Mouse (Mus musculus): Measurements from ENCODE around the gene Prex1. TPM values are rescaled to one million over a fixed set of nuclear protein-coding genes. Genes with fewer than 3 reads are reported as not detected.

Gene Prex1
- polyA plus RNA-seq, 1 experiment from 2014 or later, result 11.3 TPM

DNA sequence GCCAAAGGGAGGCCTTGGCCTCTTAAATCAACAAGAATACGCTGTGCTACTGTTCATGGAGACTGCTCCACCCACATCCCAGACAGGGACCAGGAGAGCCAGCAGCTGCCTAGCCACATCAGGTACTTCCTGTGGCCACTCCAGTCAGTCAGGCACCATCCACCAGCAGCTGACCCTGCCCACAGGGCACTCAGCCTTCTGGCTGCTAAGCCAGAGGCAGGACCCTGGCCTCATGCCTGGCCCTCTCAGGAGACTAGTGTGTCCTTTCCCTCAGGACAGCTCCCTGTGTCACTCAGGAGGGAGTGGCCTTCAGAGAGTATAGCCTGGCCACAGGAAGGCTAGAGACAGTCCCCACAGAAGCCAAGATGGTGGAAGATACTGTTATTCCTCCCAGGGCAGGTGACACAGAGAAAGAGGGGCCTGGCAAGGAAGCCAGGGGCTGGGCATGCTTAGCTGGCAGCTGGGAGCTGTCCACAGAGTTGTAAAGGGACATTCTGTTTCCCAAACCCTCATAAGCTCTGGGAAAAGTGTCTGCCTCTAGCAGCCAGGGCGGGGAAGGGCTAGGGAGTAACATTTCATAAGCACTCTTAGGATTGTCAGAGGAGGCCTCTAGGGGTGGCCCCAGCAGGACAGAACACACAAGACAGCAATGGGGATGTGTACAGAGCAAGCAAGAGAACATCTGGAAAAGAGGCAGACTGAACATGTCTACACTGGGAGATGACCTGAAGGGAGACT is 98.1 kb downstream of the Prex1 start:
- 0 out of 2 replicates have a peak, but pooled peaks cover 7% of the 10 kb centered on the region for H3K4me1 ChIP-seq (replicated peaks; ENCODE audit: control insufficient read depth, insufficient read depth, low read length)
- no peak overlapping the region for H3K27ac ChIP-seq (ENCODE audit: low read depth)
- no peak for ATAC-seq (replicated peaks; ENCODE audit: low FRiP score, low TSS enrichment, low read depth)

DNA sequence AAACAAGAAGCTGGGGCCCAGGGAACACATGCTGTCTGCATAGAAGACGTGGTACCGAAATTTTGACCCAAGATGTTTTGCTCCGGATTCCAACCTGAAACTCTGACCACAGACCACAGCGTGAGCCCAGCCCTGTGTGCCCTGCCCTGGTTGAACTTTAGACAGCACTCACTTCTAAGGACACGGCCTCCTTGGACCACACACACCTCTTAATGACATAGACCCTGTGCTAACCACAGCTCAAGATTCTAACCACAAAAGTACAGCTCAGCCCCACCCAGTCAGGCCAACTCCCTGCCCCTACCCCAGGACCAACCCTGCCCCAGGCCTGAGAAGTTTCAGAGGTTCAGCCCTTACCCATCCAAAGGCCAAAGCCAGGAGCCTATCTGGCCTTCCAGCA is 103.4 kb downstream of the Prex1 start:
- no peaks in the 10 kb centered on the region for H3K27me3 ChIP-seq (replicated peaks; ENCODE audit: control insufficient read depth, insufficient read depth, low read length)
- no peak overlapping the region for H3K4me3 ChIP-seq (ENCODE audit: low read depth, low read length)
- no peaks in the 10 kb centered on the region; the same call in 1 of the 2 replicates for H3K4me1 ChIP-seq (replicated peaks; ENCODE audit: control insufficient read depth, insufficient read depth, low read length)
- DNase-seq (ENCODE audit: low spot score), result no peak
- H3K27ac ChIP-seq (ENCODE audit: low read depth), result no peak overlapping the region
- no peaks in the 10 kb centered on the region for H3K36me3 ChIP-seq (ENCODE audit: control insufficient read depth, insufficient read depth, low read length)
- no peak overlapping the region for H3K4me2 ChIP-seq (ENCODE audit: low read length)
- no peaks in the 10 kb centered on the region for H3K9me3 ChIP-seq (ENCODE audit: control insufficient read depth, low read length)
- ATAC-seq (replicated peaks; ENCODE audit: low FRiP score, low TSS enrichment, low read depth), result no peak
- no peak overlapping the region for H3K9ac ChIP-seq (ENCODE audit: low read length)
- WGBS, result 87% methylated on average over 5 of the region's 5 CpGs

More for the DNA sequence above, 98.1 kb downstream of the Prex1 start:
- H3K4me2 ChIP-seq (ENCODE audit: low read length), result no peak overlapping the region
- DNase-seq (ENCODE audit: low spot score), result no peak
- H3K36me3 ChIP-seq (ENCODE audit: control insufficient read depth, insufficient read depth, low read length), result no peaks in the 10 kb centered on the region
- H3K9ac ChIP-seq (ENCODE audit: low read length), result no peak overlapping the region
- H3K9me3 ChIP-seq (ENCODE audit: control insufficient read depth, low read length), result no peaks in the 10 kb centered on the region
- WGBS, result 66% methylated on average over 2 of the region's 2 CpGs
- H3K27me3 ChIP-seq (replicated peaks; ENCODE audit: control insufficient read depth, insufficient read depth, low read length), result no peaks in the 10 kb centered on the region
- no peak overlapping the region for H3K4me3 ChIP-seq (ENCODE audit: low read depth, low read length)

- no peak overlapping the region for H3K4me3 ChIP-seq (ENCODE audit: low read depth, low read length)
- 41% methylated on average over 8 of the region's 8 CpGs for WGBS
- H3K27me3 ChIP-seq (replicated peaks; ENCODE audit: control insufficient read depth, insufficient read depth, low read length), result no peaks in the 10 kb centered on the region
- no peak for DNase-seq (ENCODE audit: low spot score)
- H3K4me2 ChIP-seq (ENCODE audit: low read length), result no peak overlapping the region
- H3K9ac ChIP-seq (ENCODE audit: low read length), result no peak overlapping the region
- no peaks in the 10 kb centered on the region; the same call in 1 of the 2 replicates for H3K4me1 ChIP-seq (replicated peaks; ENCODE audit: control insufficient read depth, insufficient read depth, low read length)
- no peaks in the 10 kb centered on the region for H3K36me3 ChIP-seq (ENCODE audit: control insufficient read depth, insufficient read depth, low read length)
- ATAC-seq (replicated peaks; ENCODE audit: low FRiP score, low TSS enrichment, low read depth), result no peak
- no peaks in the 10 kb centered on the region for H3K9me3 ChIP-seq (ENCODE audit: control insufficient read depth, low read length)
- 0 out of 2 replicates have a peak overlapping the region, but pooled peaks have one; percentile 11 for H3K27ac ChIP-seq (ENCODE audit: low read depth)
Measured at GRCm38 (mm10) chr2:166608509-166608908, 105.1 kb downstream of the Prex1 start.

DNA sequence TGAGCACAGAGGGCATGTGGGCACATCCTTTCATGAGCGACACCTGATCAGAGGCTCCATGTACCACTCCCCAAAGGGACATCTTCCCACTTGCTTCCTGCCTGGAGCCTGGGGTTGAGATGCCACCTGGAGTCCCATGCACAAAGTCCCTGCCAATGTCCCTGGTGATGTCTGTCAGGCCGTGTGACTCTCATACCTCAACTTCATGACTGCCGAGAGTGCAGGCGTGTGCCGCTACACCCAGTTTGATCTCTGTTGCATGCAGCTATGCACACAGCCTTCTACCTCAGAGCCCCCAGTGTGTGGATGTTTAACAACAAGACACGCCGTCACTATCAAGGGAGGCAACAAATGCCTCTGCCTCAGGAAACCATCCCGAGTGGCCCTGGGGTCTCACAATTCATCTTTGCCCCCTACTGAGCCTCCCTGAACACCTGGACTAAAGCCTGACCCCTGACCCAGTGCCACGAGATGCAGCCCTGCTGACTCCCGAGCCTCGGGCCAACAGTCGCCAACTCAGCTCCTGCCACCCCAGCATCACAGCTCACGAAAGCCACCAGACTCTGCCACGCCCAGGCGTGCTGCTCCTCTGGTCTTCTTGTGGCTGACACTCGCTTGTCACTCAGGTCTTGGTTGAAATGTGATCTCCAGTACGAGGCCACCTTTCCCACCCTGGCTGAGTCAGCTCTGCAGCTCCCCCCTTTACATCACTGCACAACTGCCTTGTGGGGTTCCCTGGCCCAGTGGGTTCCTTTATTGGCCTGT is 107.0 kb downstream of the Prex1 start:
- no peak overlapping the region for H3K27ac ChIP-seq (ENCODE audit: low read depth)
- no peaks in the 10 kb centered on the region for H3K9me3 ChIP-seq (ENCODE audit: control insufficient read depth, low read length)
- no peak overlapping the region for H3K4me2 ChIP-seq (ENCODE audit: low read length)
- H3K9ac ChIP-seq (ENCODE audit: low read length), result no peak overlapping the region
- no peak for DNase-seq (ENCODE audit: low spot score)
- WGBS, result 78% methylated on average over 17 of the region's 17 CpGs
- H3K4me3 ChIP-seq (ENCODE audit: low read depth, low read length), result no peak overlapping the region
- H3K36me3 ChIP-seq (ENCODE audit: control insufficient read depth, insufficient read depth, low read length), result no peaks in the 10 kb centered on the region
- H3K27me3 ChIP-seq (replicated peaks; ENCODE audit: control insufficient read depth, insufficient read depth, low read length), result no peaks in the 10 kb centered on the region
- H3K4me1 ChIP-seq (replicated peaks; ENCODE audit: control insufficient read depth, insufficient read depth, low read length), result no peaks in the 10 kb centered on the region; the same call in 1 of the 2 replicates
- no peak for ATAC-seq (replicated peaks; ENCODE audit: low FRiP score, low TSS enrichment, low read depth)

GRCm38 (mm10) chr2:166606053-166606452 is 107.6 kb downstream of the Prex1 start:
- ATAC-seq (replicated peaks; ENCODE audit: low FRiP score, low TSS enrichment, low read depth) (no peak), DNase-seq (ENCODE audit: low spot score) (no peak)
- no peaks in the 10 kb centered on the region for H3K27me3 ChIP-seq (replicated peaks; ENCODE audit: control insufficient read depth, insufficient read depth, low read length)
- H3K4me1 ChIP-seq (replicated peaks; ENCODE audit: control insufficient read depth, insufficient read depth, low read length), result no peaks in the 10 kb centered on the region; the same call in 1 of the 2 replicates
- H3K27ac ChIP-seq (ENCODE audit: low read depth), result no peak overlapping the region
- H3K9me3 ChIP-seq (ENCODE audit: control insufficient read depth, low read length), result no peaks in the 10 kb centered on the region
- H3K9ac ChIP-seq (ENCODE audit: low read length), result no peak overlapping the region
- H3K4me3 ChIP-seq (ENCODE audit: low read depth, low read length), result no peak overlapping the region
- H3K36me3 ChIP-seq (ENCODE audit: control insufficient read depth, insufficient read depth, low read length), result no peaks in the 10 kb centered on the region
- H3K4me2 ChIP-seq (ENCODE audit: low read length), result no peak overlapping the region
- WGBS, result 66% methylated on average over 6 of the region's 6 CpGs

GRCm38 (mm10) chr2:166605164-166605831 is 108.3 kb downstream of the Prex1 start:
- DNase-seq (ENCODE audit: low spot score), result no peak

GRCm38 (mm10) chr2:166602948-166603347 is 110.7 kb downstream of the Prex1 start:
- ATAC-seq (replicated peaks; ENCODE audit: low FRiP score, low TSS enrichment, low read depth) (no peak), DNase-seq (ENCODE audit: low spot score) (no peak)
- Histone ChIP-seq H3K4me3 (ENCODE audit: low read depth, low read length) (no peak overlapping the region), H3K4me1 (replicated peaks; ENCODE audit: control insufficient read depth, insufficient read depth, low read length) (no peaks in the 10 kb centered on the region), H3K9me3 (ENCODE audit: control insufficient read depth, low read length) (no peaks in the 10 kb centered on the region), H3K9ac (ENCODE audit: low read length) (no peak overlapping the region), H3K36me3 (ENCODE audit: control insufficient read depth, insufficient read depth, low read length) (no peaks in the 10 kb centered on the region), H3K27me3 (replicated peaks; ENCODE audit: control insufficient read depth, insufficient read depth, low read length) (no peaks in the 10 kb centered on the region), H3K4me2 (ENCODE audit: low read length) (no peak overlapping the region), H3K27ac (ENCODE audit: low read depth) (no peak overlapping the region)
- WGBS, result 90% methylated on average over 3 of the region's 3 CpGs

More at GRCm38 (mm10) chr2:166605164-166605831, 108.3 kb downstream of the Prex1 start:
- Histone ChIP-seq H3K4me2 (ENCODE audit: low read length) (no peak overlapping the region), H3K27ac (ENCODE audit: low read depth) (no peak overlapping the region), H3K9ac (ENCODE audit: low read length) (no peak overlapping the region), H3K9me3 (ENCODE audit: control insufficient read depth, low read length) (no peaks in the 10 kb centered on the region), H3K4me3 (ENCODE audit: low read depth, low read length) (no peak overlapping the region), H3K36me3 (ENCODE audit: control insufficient read depth, insufficient read depth, low read length) (no peaks in the 10 kb centered on the region), H3K27me3 (replicated peaks; ENCODE audit: control insufficient read depth, insufficient read depth, low read length) (no peaks in the 10 kb centered on the region), H3K4me1 (replicated peaks; ENCODE audit: control insufficient read depth, insufficient read depth, low read length) (no peaks in the 10 kb centered on the region; the same call in 1 of the 2 replicates)
- 74% methylated on average over 12 of the region's 12 CpGs for WGBS
- ATAC-seq (replicated peaks; ENCODE audit: low FRiP score, low TSS enrichment, low read depth), result no peak

DNA sequence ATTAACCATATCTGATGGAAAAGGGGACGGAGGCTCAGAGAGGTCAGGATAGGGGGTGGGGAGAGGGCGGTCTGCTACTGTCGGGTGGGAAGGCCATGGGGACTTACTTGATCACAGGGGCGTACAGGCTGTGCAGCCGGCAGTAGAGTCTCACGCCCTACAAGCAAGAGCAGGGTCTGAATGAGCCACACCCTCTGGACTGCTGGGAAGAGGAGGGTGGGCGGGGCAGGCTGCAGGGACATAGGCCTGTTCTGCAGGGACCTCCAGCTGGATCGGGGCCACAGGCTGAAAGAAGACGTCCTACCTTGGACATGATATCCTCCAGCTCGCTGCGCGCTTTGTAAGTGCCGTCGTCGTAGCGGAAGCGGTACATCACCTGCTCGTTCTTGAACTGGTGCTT is 112.2 kb downstream of the Prex1 start:
- Histone ChIP-seq H3K4me2 (ENCODE audit: low read length) (no peak overlapping the region), H3K9me3 (ENCODE audit: control insufficient read depth, low read length) (no peaks in the 10 kb centered on the region), H3K27me3 (replicated peaks; ENCODE audit: control insufficient read depth, insufficient read depth, low read length) (no peaks in the 10 kb centered on the region), H3K4me3 (ENCODE audit: low read depth, low read length) (no peak overlapping the region), H3K27ac (ENCODE audit: low read depth) (no peak overlapping the region), H3K4me1 (replicated peaks; ENCODE audit: control insufficient read depth, insufficient read depth, low read length) (no peaks in the 10 kb centered on the region), H3K36me3 (ENCODE audit: control insufficient read depth, insufficient read depth, low read length) (no peaks in the 10 kb centered on the region), H3K9ac (ENCODE audit: low read length) (no peak overlapping the region)
- no peak for ATAC-seq (replicated peaks; ENCODE audit: low FRiP score, low TSS enrichment, low read depth)
- DNase-seq (ENCODE audit: low spot score), result no peak
- WGBS, result 87% methylated on average over 18 of the region's 18 CpGs

Data from intestine, embryonic 14.5 days (tissue).